Mouse (Mus musculus) kidney, embryonic 15.5 days (tissue): ENCODE data around the gene Grin3b. TPM values are rescaled to one million over a fixed set of nuclear protein-coding genes. Genes with fewer than 3 reads are reported as not detected.
A peak's percentile ranks its signal among the peaks of the same experiment; 100 is the strongest.

ENCODE experiments used
- ATAC-seq: fragments of 200-750 bp; cut with Nextera tagmentation; replicated peaks from 2 replicates; pipeline ENCODE4 v1.8.0; 2017; ENCODE audit warnings: moderate TSS enrichment; ENCODE audit not compliant: low FRiP score
- H3K27ac ChIP-seq: fragments of 300-500 bp; sonication (generic); 2 replicates; pipeline ENCODE4 v1.5.1; 2015; ENCODE audit warnings: mild to moderate bottlenecking, inconsistent platforms
- H3K27me3 ChIP-seq: fragments of 300-500 bp; sonication (generic); 2 replicates; pipeline ENCODE4 v1.6.1; 2015; ENCODE audit warnings: inconsistent platforms
- H3K36me3 ChIP-seq: fragments of 300-500 bp; sonication (generic); 2 replicates; pipeline ENCODE4 v1.6.1; 2015; ENCODE audit warnings: inconsistent platforms
- H3K4me1 ChIP-seq: fragments of 300-500 bp; sonication (generic); 2 replicates; pipeline ENCODE4 v1.6.1; 2015; ENCODE audit warnings: inconsistent platforms
- H3K4me2 ChIP-seq: fragments of 300-500 bp; sonication (generic); 2 replicates; pipeline ENCODE4 v1.6.1; 2015; ENCODE audit warnings: moderate library complexity, mild to moderate bottlenecking, inconsistent platforms
- H3K4me3 ChIP-seq: fragments of 300-500 bp; sonication (generic); replicated peaks from 2 replicates; pipeline ENCODE4 v1.5.1; 2015; ENCODE audit warnings: mild to moderate bottlenecking, inconsistent platforms
- H3K9ac ChIP-seq: fragments of 300-500 bp; sonication (generic); 2 replicates; pipeline ENCODE4 v1.6.1; 2015; ENCODE audit warnings: mild to moderate bottlenecking, inconsistent platforms
- H3K9me3 ChIP-seq: fragments of 300-500 bp; sonication (generic); replicated peaks from 2 replicates; pipeline ENCODE4 v1.6.1; 2016; ENCODE audit warnings: inconsistent platforms
- WGBS: fragments of 180-500 bp; shearing (Covaris S2); methylation state at CpG from one replicate; pipeline ENCODE4 v1.1.7; 2015; ENCODE audit warnings: mixed read lengths; 5-methylcytosine and 5-hydroxymethylcytosine counted together
- polyA plus RNA-seq: library from polyadenylated mRNA; unstranded; fragments of >200 nt; fragmentation: Nextera tagmentation; extraction: Ambion mirVana; gene quantifications from 2 replicates; pipeline ENCODE4 v1.2.1, GENCODE M21; 2015

Gene Grin3b
- polyA plus RNA-seq, 1 experiment from 2014 or later: 0.31 TPM

DNA sequence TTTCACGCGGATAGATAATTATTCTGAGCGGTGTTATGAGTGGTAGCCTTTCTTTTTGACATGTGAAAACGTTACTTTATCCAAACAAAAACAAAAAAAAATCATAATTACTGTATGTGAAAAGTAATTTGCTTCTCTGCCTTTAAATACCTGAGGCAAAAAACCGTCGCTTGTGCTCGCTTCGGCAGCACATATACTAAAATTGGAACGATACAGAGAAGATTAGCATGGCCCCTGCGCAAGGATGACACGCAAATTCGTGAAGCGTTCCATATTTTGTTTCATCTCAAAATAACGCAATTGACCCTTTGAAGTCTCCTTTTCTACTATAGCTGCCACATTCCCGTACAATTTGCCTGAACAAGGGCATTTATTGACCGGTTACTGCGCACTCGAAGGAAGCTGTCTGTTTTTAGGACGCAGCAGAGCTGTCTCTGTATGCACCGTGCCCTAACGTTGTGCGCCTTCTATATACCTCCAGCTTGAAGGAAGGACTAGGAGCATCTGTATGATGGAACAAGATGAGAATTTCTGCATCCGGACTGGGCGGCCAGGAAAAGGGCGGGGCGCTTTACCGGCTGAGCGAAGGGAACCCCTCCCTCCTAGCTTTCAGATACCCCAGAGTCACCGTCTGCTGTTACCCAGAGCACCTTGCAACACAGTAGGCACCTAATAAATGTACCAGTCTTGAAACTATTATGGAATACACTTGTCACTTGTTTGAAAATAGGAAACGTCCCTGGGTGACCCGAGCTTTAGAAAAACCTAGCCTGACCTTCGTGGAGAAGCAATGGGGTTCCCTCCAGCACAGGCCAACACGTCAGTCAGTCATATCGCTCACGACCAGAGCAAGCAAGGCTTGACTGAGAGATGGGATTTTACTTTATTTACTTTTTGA lies 15.1 kb downstream of the Grin3b start:
- H3K4me2 ChIP-seq: peak overlapping the region; percentile 72
- peaks cover 6% of the 10 kb centered on the region; the same call in 1 of the 2 replicates for H3K27me3 ChIP-seq
- H3K9ac ChIP-seq: peak overlapping the region; percentile 79
- H3K27ac ChIP-seq: peak overlapping the region; percentile 99
- whole genome bisulfite sequencing: 5% methylated on average over 35 of the region's 35 CpGs
- peaks cover 71% of the 10 kb centered on the region for H3K4me1 ChIP-seq
- ATAC-seq: no peak
- no peaks in the 10 kb centered on the region for H3K9me3 ChIP-seq
- peak overlapping the region; percentile 71 for H3K4me3 ChIP-seq
- H3K36me3 ChIP-seq: peaks cover 5% of the 10 kb centered on the region; the same call in 1 of the 2 replicates

- WGBS: 34% methylated on average over 6 of the region's 6 CpGs
- peaks cover 76% of the 10 kb centered on the region for H3K4me1 ChIP-seq
- peak overlapping the region; percentile 79 for H3K4me2 ChIP-seq
- H3K36me3 ChIP-seq: peaks cover 11% of the 10 kb centered on the region
- H3K27me3 ChIP-seq: peaks cover 6% of the 10 kb centered on the region; the same call in 1 of the 2 replicates
- no peak for ATAC-seq
- H3K27ac ChIP-seq: peak overlapping the region; percentile 99
- peak overlapping the region; percentile 71 for H3K4me3 ChIP-seq
- H3K9ac ChIP-seq: no peak overlapping the region; the same call in 1 of the 2 replicates
- H3K9me3 ChIP-seq: peaks cover 2% of the 10 kb centered on the region; the same call in 1 of the 2 replicates
Measured at GRCm38 (mm10) chr10:79986232-79986878, 15.8 kb downstream of the Grin3b start.

GRCm38 (mm10) chr10:79986963-79987362 lies 16.4 kb downstream of the Grin3b start:
- H3K4me2 ChIP-seq: peak overlapping the region; percentile 79
- peak overlapping the region; percentile 71 for H3K4me3 ChIP-seq
- H3K4me1 ChIP-seq: peaks cover 71% of the 10 kb centered on the region
- H3K27me3 ChIP-seq: peaks cover 6% of the 10 kb centered on the region; the same call in 1 of the 2 replicates
- H3K36me3 ChIP-seq: peaks cover 13% of the 10 kb centered on the region
- H3K9ac ChIP-seq: no peak overlapping the region; the same call in 1 of the 2 replicates
- peak overlapping the region; percentile 99 for H3K27ac ChIP-seq
- ATAC-seq: no peak
- 4% methylated on average over 11 of the region's 11 CpGs for WGBS
- peaks cover 7% of the 10 kb centered on the region; the same call in 1 of the 2 replicates for H3K9me3 ChIP-seq

GRCm38 (mm10) chr10:79987771-79988505 lies 17.4 kb downstream of the Grin3b start:
- Histone ChIP-seq H3K36me3 (peaks cover 23% of the 10 kb centered on the region), H3K4me2 (peak overlapping the region; percentile 79), H3K4me1 (peaks cover 63% of the 10 kb centered on the region), H3K4me3 (peak overlapping the region; percentile 71), H3K9me3 (peaks cover 7% of the 10 kb centered on the region; the same call in 1 of the 2 replicates), H3K27me3 (peaks cover 6% of the 10 kb centered on the region; the same call in 1 of the 2 replicates), H3K27ac (peak overlapping the region; percentile 99), H3K9ac (peak overlapping the region; percentile 79)
- no peak for ATAC-seq
- 12% methylated on average over 27 of the region's 27 CpGs for WGBS

GRCm38 (mm10) chr10:79988506-79989271 lies 18.2 kb downstream of the Grin3b start, which contains the start of gene Cnn2:
Gene Cnn2, plus strand, starts transcription at chr10:79988584.
- Histone ChIP-seq H3K27me3 (peaks cover 6% of the 10 kb centered on the region; the same call in 1 of the 2 replicates), H3K9me3 (peaks cover 7% of the 10 kb centered on the region; the same call in 1 of the 2 replicates), H3K9ac (peak within 1 kb of the TSS; percentile 79), H3K27ac (peak within 1 kb of the TSS; percentile 99), H3K4me3 (peak within 1 kb of the TSS; percentile 71), H3K36me3 (peaks cover 30% of the 10 kb centered on the region), H3K4me2 (peak within 1 kb of the TSS; percentile 79), H3K4me1 (peaks cover 57% of the 10 kb centered on the region)
- peak; percentile 3; the same call in 1 of the 2 replicates for ATAC-seq
- under 1% methylated on average over 59 of the region's 59 CpGs for WGBS

- Histone ChIP-seq H3K36me3 (peaks cover 35% of the 10 kb centered on the region), H3K9me3 (peaks cover 7% of the 10 kb centered on the region; the same call in 1 of the 2 replicates), H3K4me1 (peaks cover 57% of the 10 kb centered on the region), H3K9ac (peak overlapping the region; percentile 79), H3K27me3 (peaks cover 6% of the 10 kb centered on the region; the same call in 1 of the 2 replicates), H3K27ac (peak overlapping the region; percentile 99), H3K4me3 (peak overlapping the region; percentile 71), H3K4me2 (peak overlapping the region; percentile 79)
- no peak for ATAC-seq
- WGBS: 29% methylated on average over 8 of the region's 8 CpGs
Measured at GRCm38 (mm10) chr10:79989272-79989786, 18.8 kb downstream of the Grin3b start.

GRCm38 (mm10) chr10:79989870-79990269 lies 19.4 kb downstream of the Grin3b start:
- Histone ChIP-seq H3K27me3 (peaks cover 6% of the 10 kb centered on the region; the same call in 1 of the 2 replicates), H3K4me1 (peaks cover 57% of the 10 kb centered on the region), H3K9ac (peak overlapping the region; percentile 79), H3K9me3 (peaks cover 7% of the 10 kb centered on the region; the same call in 1 of the 2 replicates), H3K36me3 (peaks cover 41% of the 10 kb centered on the region), H3K4me3 (peak overlapping the region; percentile 71), H3K4me2 (peak overlapping the region; percentile 79), H3K27ac (peak overlapping the region; percentile 99; the same call in 1 of the 2 replicates)
- no peak for ATAC-seq
- 8% methylated on average over 11 of the region's 15 CpGs for WGBS

GRCm38 (mm10) chr10:79991099-79991498 lies 20.6 kb downstream of the Grin3b start:
- Histone ChIP-seq H3K9me3 (peaks cover 7% of the 10 kb centered on the region; the same call in 1 of the 2 replicates), H3K4me3 (peak overlapping the region; percentile 14; the same call in 1 of the 2 replicates), H3K27me3 (peaks cover 6% of the 10 kb centered on the region; the same call in 1 of the 2 replicates), H3K9ac (no peak overlapping the region), H3K4me1 (peaks cover 53% of the 10 kb centered on the region), H3K27ac (no peak overlapping the region), H3K4me2 (peak overlapping the region; percentile 79), H3K36me3 (peaks cover 46% of the 10 kb centered on the region)
- 59% methylated on average over 12 of the region's 12 CpGs for WGBS
- no peak for ATAC-seq

DNA sequence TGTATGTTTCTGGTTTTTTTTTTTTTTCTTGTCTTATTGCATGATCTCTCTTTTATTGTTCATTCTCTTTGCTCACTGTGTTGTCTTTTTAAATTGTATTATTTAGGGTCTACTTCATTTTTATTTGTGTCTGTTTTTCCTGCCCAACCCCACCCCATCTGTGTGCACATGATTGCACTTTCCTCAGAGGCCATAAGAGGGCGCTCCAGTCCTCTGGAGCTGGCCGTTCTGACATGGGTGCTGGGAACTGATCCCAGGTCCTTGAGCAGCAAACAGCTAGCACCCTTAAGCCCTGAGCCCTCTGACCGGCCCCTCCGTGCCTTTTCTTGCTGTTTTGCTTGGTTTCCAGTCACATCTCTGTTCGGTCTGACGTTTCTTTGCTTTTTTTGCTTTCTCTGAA lies 21.0 kb downstream of the Grin3b start:
- H3K36me3 ChIP-seq: peaks cover 46% of the 10 kb centered on the region
- peaks cover 51% of the 10 kb centered on the region for H3K4me1 ChIP-seq
- H3K27ac ChIP-seq: no peak overlapping the region
- 90% methylated on average over 6 of the region's 6 CpGs for WGBS
- H3K4me3 ChIP-seq: no peak overlapping the region
- H3K9me3 ChIP-seq: peaks cover 7% of the 10 kb centered on the region; the same call in 1 of the 2 replicates
- peaks cover 6% of the 10 kb centered on the region; the same call in 1 of the 2 replicates for H3K27me3 ChIP-seq
- ATAC-seq: no peak
- H3K4me2 ChIP-seq: peak overlapping the region; percentile 79
- no peak overlapping the region for H3K9ac ChIP-seq

GRCm38 (mm10) chr10:79994397-79995115 lies 24.0 kb downstream of the Grin3b start:
- H3K4me3 ChIP-seq: no peak overlapping the region
- peak overlapping the region; percentile 5; the same call in 1 of the 2 replicates for H3K27ac ChIP-seq
- 86% methylated on average over 16 of the region's 16 CpGs for WGBS
- no peaks in the 10 kb centered on the region for H3K27me3 ChIP-seq
- no peak for ATAC-seq
- peaks cover 43% of the 10 kb centered on the region for H3K4me1 ChIP-seq
- no peak overlapping the region for H3K4me2 ChIP-seq
- peaks cover 7% of the 10 kb centered on the region; the same call in 1 of the 2 replicates for H3K9me3 ChIP-seq
- no peak overlapping the region for H3K9ac ChIP-seq
- H3K36me3 ChIP-seq: peaks cover 46% of the 10 kb centered on the region
